Mouse (Mus musculus) adipocyte (in vitro differentiated cells): ENCODE results near the gene Defb6.

ENCODE experiments used
- DNase-seq: peaks from one replicate; pipeline ENCODE4 v3.0.0-alpha.2; 2016; ENCODE audit warnings: low spot score

Defb6 gene

GRCm38 (mm10) chr8:19225161-19225560 is at the start of gene Defb6:
TSS of gene Defb6 (plus strand) at chr8:19225478.
- no peak for DNase-seq

- no peak for DNase-seq
Measured at GRCm38 (mm10) chr8:19238101-19238500, 12.8 kb downstream of the Defb6 start.

GRCm38 (mm10) chr8:19239616-19240015 is 14.3 kb downstream of the Defb6 start, which contains the start of gene Defb46:
TSS of gene Defb46 (plus strand) at chr8:19239916.
- no peak for DNase-seq

GRCm38 (mm10) chr8:19247280-19247679 is 22.0 kb downstream of the Defb6 start, which contains the start of gene Defb5:
TSS of gene Defb5 (plus strand) at chr8:19247580.
- DNase-seq: no peak

GRCm38 (mm10) chr8:19258136-19258535 is 32.9 kb downstream of the Defb6 start:
- no peak for DNase-seq

GRCm38 (mm10) chr8:19259667-19260066 is 34.4 kb downstream of the Defb6 start:
- no peak for DNase-seq
